Mouse (Mus musculus): ENCODE data around the gene Gm128. TPM values are rescaled to one million over a fixed set of nuclear protein-coding genes. Genes with fewer than 3 reads are reported as not detected.
A peak's percentile ranks its signal among the peaks of the same experiment; 100 is the strongest.

Gm128 gene
- polyA plus RNA-seq, 1 experiment from 2014 or later = 0.21 TPM

DNA sequence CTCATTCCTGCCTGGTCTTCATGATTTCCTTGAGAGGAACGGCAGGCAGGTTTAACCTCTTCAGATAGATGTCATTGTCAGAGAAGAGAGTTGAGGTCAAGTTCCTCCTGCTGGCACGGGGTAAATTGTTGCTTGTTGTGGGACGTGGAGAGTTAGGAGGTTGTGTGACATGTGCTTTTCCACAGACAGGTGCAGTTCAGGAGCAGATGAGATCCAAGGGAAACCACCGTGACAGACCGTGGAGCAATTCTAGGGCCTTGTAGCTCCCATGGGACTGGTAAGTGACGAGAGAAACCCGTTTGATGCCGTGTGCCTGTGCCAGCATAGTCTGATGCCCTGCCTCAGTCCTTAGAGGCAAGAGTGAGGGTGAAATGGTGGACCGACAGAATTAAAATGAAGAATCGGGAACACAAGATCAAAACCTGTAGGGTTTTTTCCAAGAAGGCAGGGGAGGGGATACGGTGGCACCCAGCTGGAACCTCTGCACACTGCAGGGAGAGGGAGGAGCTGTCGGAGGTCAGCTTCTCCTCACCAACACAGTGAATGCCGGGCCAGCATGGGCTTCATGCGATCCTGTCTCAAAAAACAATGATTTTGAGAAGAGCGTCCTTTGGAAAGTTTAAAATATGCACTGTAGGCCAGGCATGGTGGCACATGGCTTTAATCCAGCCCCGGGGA is 8.0 kb downstream of the Gm128 start:
- no peak for TF ChIP-seq CTCF (IDR thresholded peaks at IDR 0.05; ENCODE audit: low read depth)
- no peak for TF ChIP-seq EP300 (optimal IDR thresholded peaks at IDR 0.05)
- Histone ChIP-seq H3K27ac (replicated peaks) (no peak overlapping the region), H3K9ac (ENCODE audit: low read length) (no peak overlapping the region), H3K36me3 (ENCODE audit: control insufficient read depth, insufficient read depth, low read length) (peaks cover 30% of the 10 kb centered on the region), H3K4me2 (replicated peaks; ENCODE audit: low read depth) (no peak overlapping the region), H3K4me3 (ENCODE audit: low read depth, low read length) (no peak overlapping the region), H3K9me3 (ENCODE audit: control insufficient read depth, low read length) (no peaks in the 10 kb centered on the region), H3K27me3 (ENCODE audit: control insufficient read depth, insufficient read depth, low read length) (no peaks in the 10 kb centered on the region), H3K4me1 (replicated peaks; ENCODE audit: control insufficient read depth, insufficient read depth) (peaks cover 3% of the 10 kb centered on the region)
- no peak for ATAC-seq (ENCODE audit: low FRiP score, low TSS enrichment)
- 80% methylated on average over 16 of the region's 16 CpGs for WGBS
- no peak for DNase-seq (ENCODE audit: low spot score)

DNA sequence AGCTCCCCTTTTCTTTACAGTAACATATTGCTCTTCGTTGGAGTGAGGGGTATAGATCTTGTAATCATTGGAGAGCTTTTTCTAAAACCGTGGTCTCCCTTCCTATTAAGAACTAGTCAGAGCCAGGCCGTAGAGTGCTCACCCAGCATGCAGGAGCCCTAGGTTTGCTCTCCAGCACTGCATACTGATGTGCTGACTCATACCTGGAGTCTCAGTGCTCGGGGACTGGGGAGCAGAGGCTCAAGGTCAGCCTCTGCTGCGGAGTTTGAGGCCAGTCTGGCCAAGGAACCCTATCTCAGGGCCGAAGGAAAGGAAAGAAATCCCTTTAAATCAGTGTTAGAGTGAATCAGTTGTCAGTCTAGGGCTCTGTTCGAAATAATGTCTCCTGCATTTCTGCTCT is 8.6 kb downstream of the Gm128 start:
- H3K9ac ChIP-seq (ENCODE audit: low read length) = peak overlapping the region; percentile 31; the same call in 1 of the 2 replicates
- no peak overlapping the region for H3K4me3 ChIP-seq (ENCODE audit: low read depth, low read length)
- H3K9me3 ChIP-seq (ENCODE audit: control insufficient read depth, low read length) = no peaks in the 10 kb centered on the region
- no peak for TF ChIP-seq EP300 (optimal IDR thresholded peaks at IDR 0.05)
- TF ChIP-seq CTCF (IDR thresholded peaks at IDR 0.05; ENCODE audit: low read depth) = no peak
- 60% methylated on average over 7 of the region's 7 CpGs for WGBS
- H3K4me2 ChIP-seq (replicated peaks; ENCODE audit: low read depth) = no peak overlapping the region; the same call in 1 of the 2 replicates
- peak; percentile 53 for DNase-seq (ENCODE audit: low spot score)
- peaks cover 3% of the 10 kb centered on the region for H3K4me1 ChIP-seq (replicated peaks; ENCODE audit: control insufficient read depth, insufficient read depth)
- 0 out of 2 replicates have a peak, but pooled peaks have one; percentile 30 for ATAC-seq (ENCODE audit: low FRiP score, low TSS enrichment)
- H3K27me3 ChIP-seq (ENCODE audit: control insufficient read depth, insufficient read depth, low read length) = no peaks in the 10 kb centered on the region
- peak overlapping the region; percentile 98 for H3K27ac ChIP-seq (replicated peaks)
- H3K36me3 ChIP-seq (ENCODE audit: control insufficient read depth, insufficient read depth, low read length) = peaks cover 28% of the 10 kb centered on the region

DNA sequence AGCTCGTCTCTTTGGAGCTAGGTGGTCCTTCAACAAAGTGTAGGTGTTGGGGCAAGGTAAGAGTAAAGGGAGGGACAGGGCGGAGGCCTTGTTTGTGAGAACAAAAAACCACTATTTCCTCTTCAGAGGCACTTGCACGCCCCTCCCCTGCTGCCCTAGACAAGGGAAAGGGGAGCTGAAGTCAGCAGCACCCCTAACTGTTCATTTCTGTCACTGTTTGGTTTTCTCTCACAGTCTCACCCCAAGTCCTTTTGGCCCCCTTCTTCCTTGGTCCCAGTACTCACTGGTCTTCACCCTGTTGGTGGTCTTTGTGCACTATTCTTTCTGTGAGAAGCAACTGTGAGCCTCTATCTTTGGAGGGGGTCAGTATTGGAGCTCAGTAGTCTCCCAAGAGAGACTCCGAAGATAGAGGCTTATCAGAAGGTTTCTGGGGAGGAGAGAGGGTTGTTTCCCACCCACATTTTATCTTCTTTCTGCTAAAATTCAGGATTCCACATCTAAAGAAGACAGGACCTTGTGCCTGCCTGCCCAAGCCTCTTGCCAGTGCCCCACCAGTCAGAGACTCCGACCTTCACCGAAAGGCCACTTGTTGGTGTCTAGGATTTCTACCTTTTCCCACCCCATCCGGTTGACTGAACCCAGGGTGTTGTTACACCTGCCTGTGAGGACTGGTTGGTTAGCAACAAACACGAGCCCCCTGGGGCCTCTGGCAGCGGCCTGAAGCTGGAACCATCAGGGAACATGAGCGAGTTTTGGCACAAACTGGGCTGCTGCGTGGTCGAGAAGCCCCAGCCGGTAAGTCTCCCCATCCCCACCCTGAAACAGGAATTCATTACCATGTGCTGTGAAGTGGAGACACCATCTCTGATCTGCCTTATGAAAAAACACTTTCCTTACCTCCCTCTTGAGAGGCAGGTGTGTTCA is 9.8 kb downstream of the Gm128 start, which contains the start of gene Mllt11:
Gene Mllt11 (minus strand): TSS at position 874 of the 924 bp plus-strand sequence.
- Histone ChIP-seq H3K4me3 (ENCODE audit: low read depth, low read length) (peak within 1 kb of the TSS; percentile 90), H3K4me2 (replicated peaks; ENCODE audit: low read depth) (peak within 1 kb of the TSS; percentile 83), H3K9ac (ENCODE audit: low read length) (peak within 1 kb of the TSS; percentile 55), H3K9me3 (ENCODE audit: control insufficient read depth, low read length) (no peaks in the 10 kb centered on the region), H3K27ac (replicated peaks) (peak within 1 kb of the TSS; percentile 98), H3K36me3 (ENCODE audit: control insufficient read depth, insufficient read depth, low read length) (peaks cover 28% of the 10 kb centered on the region), H3K27me3 (ENCODE audit: control insufficient read depth, insufficient read depth, low read length) (no peaks in the 10 kb centered on the region), H3K4me1 (replicated peaks; ENCODE audit: control insufficient read depth, insufficient read depth) (peaks cover 3% of the 10 kb centered on the region)
- DNase-seq (ENCODE audit: low spot score) (no peak), ATAC-seq (ENCODE audit: low FRiP score, low TSS enrichment) (no peak)
- WGBS = 63% methylated on average over 13 of the region's 13 CpGs
- TF ChIP-seq EP300 (optimal IDR thresholded peaks at IDR 0.05) (no peak), CTCF (IDR thresholded peaks at IDR 0.05; ENCODE audit: low read depth) (no peak)

DNA sequence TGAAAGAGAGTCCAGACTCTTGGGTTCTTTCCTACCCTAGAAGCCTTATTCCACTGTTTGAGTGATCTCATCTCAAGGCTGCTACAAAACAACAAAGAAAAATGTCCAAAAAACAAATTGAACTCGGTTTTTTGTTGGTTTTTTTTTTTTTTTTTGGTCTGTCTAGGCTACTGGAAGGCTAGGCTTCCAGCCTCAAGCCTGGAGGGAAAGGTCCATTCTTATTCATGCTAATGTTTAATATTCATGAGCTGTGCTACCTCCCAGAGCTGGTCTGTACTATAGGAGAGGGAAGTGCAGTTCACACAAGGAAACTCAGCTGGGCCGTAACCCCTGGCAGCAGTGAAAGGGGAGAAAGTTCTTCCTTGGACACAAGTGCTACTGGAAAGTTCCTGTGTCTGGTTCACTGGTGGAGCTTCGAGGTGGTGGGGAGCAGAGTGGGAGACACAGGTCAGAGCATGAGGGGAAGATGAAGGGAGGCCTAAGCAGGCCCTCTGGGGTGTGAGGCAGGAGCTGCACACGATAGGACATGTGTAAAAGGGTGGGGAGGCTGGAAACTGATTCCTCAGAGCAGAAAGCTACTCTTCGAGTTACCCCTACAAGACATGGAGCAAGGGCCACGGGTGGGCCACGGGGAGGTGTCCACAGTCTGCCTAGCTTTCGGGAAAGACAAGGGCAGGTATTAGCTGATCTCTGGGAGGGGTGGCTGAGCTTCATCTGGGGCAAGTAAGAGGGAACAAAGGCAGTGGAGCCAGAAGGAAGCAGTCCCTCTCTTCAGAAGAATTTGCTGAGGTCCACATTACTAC is 10.7 kb downstream of the Gm128 start:
- Histone ChIP-seq H3K4me3 (ENCODE audit: low read depth, low read length) (peak overlapping the region; percentile 90), H3K27ac (replicated peaks) (peak overlapping the region; percentile 98), H3K4me2 (replicated peaks; ENCODE audit: low read depth) (peak overlapping the region; percentile 83), H3K9me3 (ENCODE audit: control insufficient read depth, low read length) (no peaks in the 10 kb centered on the region), H3K4me1 (replicated peaks; ENCODE audit: control insufficient read depth, insufficient read depth) (peaks cover 3% of the 10 kb centered on the region), H3K36me3 (ENCODE audit: control insufficient read depth, insufficient read depth, low read length) (peaks cover 21% of the 10 kb centered on the region), H3K27me3 (ENCODE audit: control insufficient read depth, insufficient read depth, low read length) (no peaks in the 10 kb centered on the region), H3K9ac (ENCODE audit: low read length) (peak overlapping the region; percentile 94)
- 39% methylated on average over 8 of the region's 8 CpGs for WGBS
- ATAC-seq (ENCODE audit: low FRiP score, low TSS enrichment) (no peak), DNase-seq (ENCODE audit: low spot score) (peak; percentile 50)
- TF ChIP-seq EP300 (optimal IDR thresholded peaks at IDR 0.05) (no peak), CTCF (IDR thresholded peaks at IDR 0.05; ENCODE audit: low read depth) (no peak)

DNA sequence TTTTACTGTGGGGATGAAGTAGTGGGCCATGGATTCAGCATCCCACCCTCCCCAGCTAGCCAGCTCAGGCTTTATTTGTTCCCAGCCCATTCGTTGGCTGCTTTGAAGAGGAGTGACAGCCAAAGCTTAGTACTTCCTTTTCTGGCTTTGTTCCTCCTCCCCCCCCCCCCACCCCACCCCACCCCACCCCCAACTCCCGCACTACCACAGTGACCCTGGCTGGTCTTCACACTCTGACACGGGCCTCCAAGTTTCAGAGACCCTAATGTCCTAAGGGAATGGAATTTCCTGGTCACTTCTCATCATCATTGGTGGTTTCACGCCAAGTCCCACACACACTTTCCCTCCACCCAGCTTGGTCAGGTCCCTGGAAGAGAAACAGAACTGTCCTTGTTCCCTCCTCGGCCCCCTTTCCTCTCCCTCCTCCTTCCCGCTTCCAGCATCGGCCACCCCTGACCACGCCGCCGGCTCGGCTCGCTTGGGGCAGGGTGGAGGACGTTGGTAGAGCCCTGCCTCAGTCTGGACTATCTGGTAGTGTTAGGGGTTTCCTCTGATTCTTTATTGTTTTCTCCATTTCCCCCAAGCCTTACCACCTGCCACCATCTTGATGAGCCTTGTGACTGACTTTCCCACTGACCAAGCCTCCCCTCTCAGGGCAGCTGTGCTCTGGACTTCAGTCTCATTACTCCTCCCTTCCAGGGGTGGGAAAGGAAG is 11.5 kb downstream of the Gm128 start:
- DNase-seq (ENCODE audit: low spot score) (peak; percentile 57), ATAC-seq (ENCODE audit: low FRiP score, low TSS enrichment) (peak; percentile 58)
- Histone ChIP-seq H3K9ac (ENCODE audit: low read length) (peak overlapping the region; percentile 94), H3K36me3 (ENCODE audit: control insufficient read depth, insufficient read depth, low read length) (peaks cover 15% of the 10 kb centered on the region), H3K4me1 (replicated peaks; ENCODE audit: control insufficient read depth, insufficient read depth) (peaks cover 3% of the 10 kb centered on the region), H3K4me3 (ENCODE audit: low read depth, low read length) (peak overlapping the region; percentile 90), H3K27ac (replicated peaks) (peak overlapping the region; percentile 98), H3K9me3 (ENCODE audit: control insufficient read depth, low read length) (no peaks in the 10 kb centered on the region), H3K27me3 (ENCODE audit: control insufficient read depth, insufficient read depth, low read length) (no peaks in the 10 kb centered on the region), H3K4me2 (replicated peaks; ENCODE audit: low read depth) (peak overlapping the region; percentile 83)
- 1% methylated on average over 12 of the region's 13 CpGs for WGBS
- TF ChIP-seq EP300 (optimal IDR thresholded peaks at IDR 0.05) (no peak), CTCF (IDR thresholded peaks at IDR 0.05; ENCODE audit: low read depth) (no peak)

Measured in stomach, postnatal 0 days (tissue).